Mouse (Mus musculus) ES-Bruce4 (cell line): ENCODE data around the gene Sgcd. TPM values are rescaled to one million over a fixed set of nuclear protein-coding genes. Genes with fewer than 3 reads are reported as not detected.
"Not testable (repeated sequence)": the region's sequence is repeated elsewhere in the genome, so short reads cannot be mapped to it uniquely, and the experiment has no call there.

Source experiments
- H3K27ac ChIP-seq: 2 replicates; pipeline ENCODE4 v1.5.1; 2012; ENCODE audit warnings: low read length, inconsistent platforms; ENCODE audit not compliant: insufficient read depth
- H3K27me3 ChIP-seq: 2 replicates; pipeline ENCODE4 v1.6.1; 2012; ENCODE audit warnings: mild to moderate bottlenecking, low read length, inconsistent platforms; ENCODE audit not compliant: control insufficient read depth, poor library complexity, insufficient read depth, severe bottlenecking
- H3K36me3 ChIP-seq: 2 replicates; pipeline ENCODE4 v1.6.1; 2012; ENCODE audit warnings: inconsistent platforms, mild to moderate bottlenecking, low read length, moderate library complexity; ENCODE audit not compliant: control insufficient read depth, poor library complexity, insufficient read depth, severe bottlenecking
- H3K4me1 ChIP-seq: one replicate; pipeline ENCODE4 v1.8.1; 2011; ENCODE audit warnings: low read length; ENCODE audit not compliant: control insufficient read depth, insufficient read depth
- H3K4me3 ChIP-seq: 2 replicates; pipeline ENCODE4 v1.5.1; 2011; ENCODE audit warnings: low read depth, mild to moderate bottlenecking, low read length
- H3K9ac ChIP-seq: 2 replicates; pipeline ENCODE4 v1.6.1; 2012; ENCODE audit warnings: low read depth, mild to moderate bottlenecking, inconsistent platforms; ENCODE audit not compliant: poor library complexity, severe bottlenecking
- H3K9me3 ChIP-seq: replicated peaks from 2 replicates; pipeline ENCODE4 v1.6.1; 2012; ENCODE audit warnings: mild to moderate bottlenecking, low read length, inconsistent platforms; ENCODE audit not compliant: control insufficient read depth, poor library complexity, insufficient read depth, severe bottlenecking
- CTCF ChIP-seq: IDR thresholded peaks from one replicate; pipeline ENCODE4 v1.8.1; 2011; ENCODE audit warnings: low read depth, low read length
- EP300 ChIP-seq: IDR thresholded peaks from 2 replicates; pipeline ENCODE4 v1.6.1; 2011; ENCODE audit warnings: low read depth, low read length; ENCODE audit not compliant: insufficient read depth
- POLR2A ChIP-seq: IDR thresholded peaks from one replicate; pipeline ENCODE4 v1.8.1; 2011; ENCODE audit warnings: low read length; ENCODE audit not compliant: insufficient read depth
- polyA plus RNA-seq: library from polyadenylated mRNA; stranded (reverse); fragments of >200 nt; gene quantifications from 2 replicates; pipeline ENCODE4 v1.2.4, GENCODE M21; 2011; ENCODE audit warnings: low read depth; ENCODE audit not compliant: missing spikeins, insufficient read depth, insufficient read length

Sgcd gene
- polyA plus RNA-seq, 1 experiment, result 0.42 TPM

GRCm38 (mm10) chr11:47566156-47566555 is 422.6 kb downstream of the Sgcd start:
- H3K9ac ChIP-seq, result no peak overlapping the region
- H3K9me3 ChIP-seq, result no peaks in the 10 kb centered on the region
- H3K4me3 ChIP-seq, result no peak overlapping the region
- no peak overlapping the region for H3K27ac ChIP-seq
- no peaks in the 10 kb centered on the region for H3K4me1 ChIP-seq
- no peaks in the 10 kb centered on the region for H3K36me3 ChIP-seq
- no peaks in the 10 kb centered on the region for H3K27me3 ChIP-seq
- TF ChIP-seq EP300 (no peak), POLR2A (no peak), CTCF (no peak)

GRCm38 (mm10) chr11:47524845-47525244 is 463.9 kb downstream of the Sgcd start:
- no peak overlapping the region for H3K4me3 ChIP-seq
- H3K27ac ChIP-seq, result no peak overlapping the region
- TF ChIP-seq CTCF (no peak), EP300 (no peak), POLR2A (no peak)
- H3K4me1 ChIP-seq, result no peaks in the 10 kb centered on the region
- H3K9ac ChIP-seq, result no peak overlapping the region
- no peaks in the 10 kb centered on the region for H3K9me3 ChIP-seq
- no peaks in the 10 kb centered on the region for H3K36me3 ChIP-seq
- no peaks in the 10 kb centered on the region for H3K27me3 ChIP-seq

- Histone ChIP-seq H3K36me3 (no peaks in the 10 kb centered on the region), H3K27me3 (no peaks in the 10 kb centered on the region), H3K9ac (no peak overlapping the region), H3K4me3 (no peak overlapping the region), H3K27ac (no peak overlapping the region), H3K4me1 (no peaks in the 10 kb centered on the region), H3K9me3 (no peaks in the 10 kb centered on the region)
- TF ChIP-seq CTCF, result no peak
These were observed 480.7 kb downstream of the Sgcd start for GRCm38 (mm10) chr11:47508047-47508446.

- not testable (repeated sequence) for H3K4me3 ChIP-seq, H3K27me3 ChIP-seq, H3K27ac ChIP-seq, H3K4me1 ChIP-seq, H3K9me3 ChIP-seq, H3K9ac ChIP-seq, H3K36me3 ChIP-seq
These were observed 485.5 kb downstream of the Sgcd start for GRCm38 (mm10) chr11:47503236-47503635.

GRCm38 (mm10) chr11:47473493-47474230 is 515.1 kb downstream of the Sgcd start:
- Histone ChIP-seq H3K27ac (no peak overlapping the region), H3K9ac (no peak overlapping the region), H3K36me3 (no peaks in the 10 kb centered on the region), H3K4me1 (no peaks in the 10 kb centered on the region), H3K4me3 (no peak overlapping the region), H3K27me3 (no peaks in the 10 kb centered on the region), H3K9me3 (no peaks in the 10 kb centered on the region)
- TF ChIP-seq EP300, result no peak
- no peak for TF ChIP-seq POLR2A
- TF ChIP-seq CTCF, result no peak

- not testable (repeated sequence) for H3K9ac ChIP-seq, H3K4me1 ChIP-seq, H3K27me3 ChIP-seq, H3K9me3 ChIP-seq, H3K4me3 ChIP-seq, H3K27ac ChIP-seq, H3K36me3 ChIP-seq
These were observed 528.1 kb downstream of the Sgcd start for GRCm38 (mm10) chr11:47460700-47461099.
